Mouse (Mus musculus) midbrain, embryonic 14.5 days (tissue): ENCODE measurements around the gene Rbm46. TPM values are rescaled to one million over a fixed set of nuclear protein-coding genes. Genes with fewer than 3 reads are reported as not detected.

Source experiments
- ATAC-seq: fragments of 200-750 bp; cut with Nextera tagmentation; 2 replicates; pipeline ENCODE4 v1.8.0; 2017; ENCODE audit warnings: moderate number of reproducible peaks, moderate library complexity; ENCODE audit not compliant: low FRiP score, low TSS enrichment
- DNase-seq: peaks from one replicate; pipeline ENCODE4 v3.0.0-alpha.2; 2015
- H3K27ac ChIP-seq: fragments of 300-500 bp; sonication (generic); replicated peaks from 2 replicates; pipeline ENCODE4 v1.5.1; 2014; ENCODE audit warnings: mild to moderate bottlenecking, low read depth, low read length, moderate library complexity
- H3K27me3 ChIP-seq: fragments of 300-500 bp; sonication (generic); 2 replicates; pipeline ENCODE4 v1.6.1; 2014; ENCODE audit warnings: low read length, control low read depth, mixed read lengths; ENCODE audit not compliant: control insufficient read depth, insufficient read depth
- H3K36me3 ChIP-seq: fragments of 300-500 bp; sonication (generic); 2 replicates; pipeline ENCODE4 v1.6.1; 2014; ENCODE audit warnings: low read length, control low read depth; ENCODE audit not compliant: control insufficient read depth, insufficient read depth
- H3K4me1 ChIP-seq: fragments of 300-500 bp; sonication (generic); 2 replicates; pipeline ENCODE4 v1.6.1; 2014; ENCODE audit warnings: mild to moderate bottlenecking, antibody characterized with exemption, low read length, control low read depth; ENCODE audit not compliant: control insufficient read depth, insufficient read depth
- H3K4me2 ChIP-seq: fragments of 300-500 bp; sonication (generic); 2 replicates; pipeline ENCODE4 v1.6.1; 2014; ENCODE audit warnings: mild to moderate bottlenecking, low read length, moderate library complexity
- H3K4me3 ChIP-seq: fragments of 300-500 bp; sonication (generic); replicated peaks from 2 replicates; pipeline ENCODE4 v1.5.1; 2014; ENCODE audit warnings: low read depth, low read length
- H3K9ac ChIP-seq: fragments of 300-500 bp; sonication (generic); replicated peaks from 2 replicates; pipeline ENCODE4 v1.6.1; 2014; ENCODE audit warnings: mild to moderate bottlenecking, low read length, moderate library complexity
- H3K9me3 ChIP-seq: fragments of 300-500 bp; sonication (generic); 2 replicates; pipeline ENCODE4 v1.6.1; 2016; ENCODE audit warnings: low read length, control low read depth, mixed read lengths; ENCODE audit not compliant: control insufficient read depth
- WGBS: fragments of 180-500 bp; shearing (Covaris S2); extraction: QIAGEN DNeasy Blood & Tissue Kit; methylation state at CpG from one replicate; pipeline ENCODE4 v1.1.7; 2014; 5-methylcytosine and 5-hydroxymethylcytosine counted together
- polyA plus RNA-seq: library from polyadenylated mRNA; unstranded; fragments of >200 nt; fragmentation: Nextera tagmentation; extraction: Ambion mirVana; gene quantifications from 2 replicates; pipeline ENCODE4 v1.2.1, GENCODE M21; 2014

Rbm46 gene
- polyA plus RNA-seq, 1 experiment from 2014 or later = 1.7 TPM

GRCm38 (mm10) chr3:82800470-82800843, 75.8 kb downstream of the Rbm46 start:
- DNase-seq (no peak), ATAC-seq (no peak)
- no peak overlapping the region for H3K27ac ChIP-seq
- no peak overlapping the region for H3K9ac ChIP-seq
- no peak overlapping the region for H3K4me2 ChIP-seq
- H3K36me3 ChIP-seq = no peaks in the 10 kb centered on the region
- no peaks in the 10 kb centered on the region for H3K27me3 ChIP-seq
- WGBS = 92% methylated on average over 3 of the region's 3 CpGs
- no peak overlapping the region for H3K4me3 ChIP-seq
- no peaks in the 10 kb centered on the region for H3K9me3 ChIP-seq
- H3K4me1 ChIP-seq = no peaks in the 10 kb centered on the region

DNA sequence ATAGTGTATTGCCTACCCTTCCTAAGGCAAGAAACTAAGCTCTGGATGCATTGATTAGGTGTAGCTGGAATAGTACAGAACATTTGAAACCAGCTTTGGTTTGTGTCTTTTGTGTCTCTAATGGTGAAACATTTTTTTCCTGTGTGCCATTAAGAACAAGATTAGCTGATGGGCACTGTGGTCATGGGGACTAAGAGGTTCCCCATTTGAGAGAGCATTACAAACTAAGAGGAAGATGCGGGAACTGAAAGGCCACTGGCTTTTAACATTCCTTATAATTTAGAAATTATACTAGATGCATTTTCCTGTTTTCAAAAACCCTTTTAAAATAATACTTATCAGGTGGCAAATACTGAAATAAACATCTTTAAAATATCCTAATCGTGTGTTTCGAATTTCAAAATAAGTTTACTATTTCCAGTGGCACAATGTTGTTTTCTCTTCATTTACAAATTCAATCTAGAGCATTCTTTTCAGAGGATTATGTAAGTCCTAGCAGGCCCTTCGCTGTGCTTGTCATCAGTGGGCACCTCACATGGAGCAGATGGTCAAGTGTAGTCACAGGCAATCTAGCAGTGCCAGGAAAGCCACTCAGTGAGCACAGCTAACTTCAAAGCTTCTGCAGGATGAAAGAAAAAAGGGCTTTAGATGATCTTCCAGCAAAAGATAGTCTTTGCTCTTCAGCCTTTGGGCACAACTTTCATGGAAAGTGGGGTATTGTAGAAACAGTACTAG, 76.4 kb downstream of the Rbm46 start:
- Histone ChIP-seq H3K27ac (no peak overlapping the region), H3K4me3 (no peak overlapping the region), H3K27me3 (no peaks in the 10 kb centered on the region), H3K4me2 (no peak overlapping the region), H3K4me1 (no peaks in the 10 kb centered on the region), H3K36me3 (no peaks in the 10 kb centered on the region), H3K9ac (no peak overlapping the region), H3K9me3 (no peaks in the 10 kb centered on the region)
- DNase-seq = no peak
- WGBS = 88% methylated on average over 4 of the region's 4 CpGs
- ATAC-seq = no peak

DNA sequence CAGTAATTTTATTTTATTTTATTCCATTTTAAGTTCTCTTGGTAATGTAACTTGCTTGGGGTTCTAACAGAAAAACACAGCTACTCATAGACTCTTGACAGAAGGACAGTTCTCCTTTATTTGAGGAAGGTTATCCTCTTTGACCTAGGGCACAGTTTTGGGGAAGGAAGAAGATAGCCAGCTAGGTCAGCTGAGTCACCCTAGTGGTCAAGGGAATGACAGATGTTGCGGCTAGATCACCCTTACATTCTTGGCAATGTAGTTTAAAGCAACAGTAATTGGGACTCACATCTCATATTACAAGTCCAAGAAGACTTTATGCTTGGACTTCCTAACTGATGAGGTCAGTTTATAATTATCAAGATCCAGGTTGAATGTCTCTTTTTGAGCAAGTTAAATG, 82.6 kb downstream of the Rbm46 start:
- 86% methylated on average over 1 of the region's 1 CpGs for WGBS
- Histone ChIP-seq H3K27me3 (no peaks in the 10 kb centered on the region), H3K27ac (no peak overlapping the region), H3K4me3 (no peak overlapping the region), H3K36me3 (no peaks in the 10 kb centered on the region), H3K4me1 (no peaks in the 10 kb centered on the region), H3K9ac (no peak overlapping the region), H3K9me3 (no peaks in the 10 kb centered on the region), H3K4me2 (no peak overlapping the region)
- ATAC-seq = no peak
- no peak for DNase-seq

DNA sequence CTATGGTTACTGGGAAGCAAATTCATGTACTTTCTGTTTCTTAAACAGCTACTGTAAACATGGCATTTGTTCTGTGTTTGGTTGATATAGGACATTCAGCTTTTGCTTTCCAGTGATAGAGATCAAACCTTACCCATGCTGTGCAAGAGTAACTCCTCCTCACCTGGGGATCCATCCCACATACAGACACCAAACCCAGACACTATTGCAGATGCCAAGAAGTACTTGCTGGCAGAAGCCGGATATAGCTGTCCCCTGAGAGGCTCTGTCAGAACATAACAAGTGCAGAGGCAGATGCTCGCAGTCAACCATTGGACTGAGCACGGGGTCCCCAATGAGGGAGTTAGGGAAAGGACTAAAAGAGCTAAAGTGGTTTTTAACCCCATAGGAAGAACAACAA, 84.6 kb downstream of the Rbm46 start:
- Histone ChIP-seq H3K36me3 (no peaks in the 10 kb centered on the region), H3K27ac (no peak overlapping the region), H3K4me1 (no peaks in the 10 kb centered on the region), H3K9ac (no peak overlapping the region), H3K27me3 (no peaks in the 10 kb centered on the region), H3K4me3 (no peak overlapping the region), H3K4me2 (no peak overlapping the region), H3K9me3 (no peaks in the 10 kb centered on the region)
- no peak for DNase-seq
- 88% methylated on average over 3 of the region's 3 CpGs for WGBS
- ATAC-seq = no peak

Other genes starting within 250 kb of the Rbm46 start
- gene Lrat, start 27.5 kb upstream of the Rbm46 start, polyA plus RNA-seq = 0.05 and 0.43 TPM in 2 replicates
- not detected in 2 replicates for gene Fgg, start 131.2 kb upstream of the Rbm46 start, polyA plus RNA-seq
- gene Fga, start 149.6 kb upstream of the Rbm46 start, polyA plus RNA-seq = 0.09 TPM in 1 of 2 replicates, not detected in the other
- not detected in 2 replicates for gene Fgb, start 173.4 kb upstream of the Rbm46 start, polyA plus RNA-seq
- gene Plrg1, start 179.0 kb upstream of the Rbm46 start, polyA plus RNA-seq = 103 and 119 TPM in 2 replicates